Mouse (Mus musculus) MEL (cell line): Measurements from ENCODE around the gene Sfmbt2. TPM values are rescaled to one million over a fixed set of nuclear protein-coding genes. Genes with fewer than 3 reads are reported as not detected.

ENCODE experiments used
- DNase-seq: peaks from one replicate; pipeline ENCODE4 v3.0.0; 2011; ENCODE audit warnings: low read depth, low spot score
- H3K27ac ChIP-seq: 2 replicates; pipeline ENCODE4 v1.5.1; 2012; ENCODE audit warnings: low read depth, mild to moderate bottlenecking, control low read depth, low read length, moderate library complexity; ENCODE audit not compliant: control insufficient read depth
- H3K27me3 ChIP-seq, 2 experiments: fragments of 150-350 bp in 1 of 2; sonication (generic) in 1 of 2; 2 replicates each; pipeline ENCODE4 v1.6.1; 2012; ENCODE audit warnings: low read length in 2 of 2, mild to moderate bottlenecking in 2 of 2, improper control_type of control experiment in 1 of 2, moderate library complexity in 1 of 2; ENCODE audit not compliant: insufficient read depth in 2 of 2, control insufficient read depth in 1 of 2
- H3K36me3 ChIP-seq, 2 experiments: 2 replicates each; pipeline ENCODE4 v1.6.1; 2012 to 2014; ENCODE audit warnings: low read length in 2 of 2, improper control_type of control experiment in 1 of 2, inconsistent platforms in 1 of 2, mild to moderate bottlenecking in 1 of 2; ENCODE audit not compliant: insufficient read depth in 2 of 2, control insufficient read depth in 1 of 2
- H3K4me1 ChIP-seq, 2 experiments: fragments of 150-350 bp in 1 of 2; sonication (generic) in 1 of 2; 2 replicates each; pipeline ENCODE4 v1.6.1; 2012; ENCODE audit warnings: low read length in 2 of 2, improper control_type of control experiment in 1 of 2, mild to moderate bottlenecking in 1 of 2; ENCODE audit not compliant: insufficient read depth in 2 of 2, control insufficient read depth in 1 of 2
- H3K4me3 ChIP-seq, 2 experiments: fragments of 150-350 bp in 1 of 2; sonication (generic) in 1 of 2; 2 replicates each; pipeline ENCODE4 v1.5.1; 2012; ENCODE audit warnings: low read depth in 2 of 2, low read length in 2 of 2, mild to moderate bottlenecking in 2 of 2, moderate library complexity in 2 of 2, control low read depth in 1 of 2, improper control_type of control experiment in 1 of 2; ENCODE audit not compliant: control insufficient read depth in 1 of 2, insufficient read depth in 1 of 2
- H3K79me2 ChIP-seq: 2 replicates; pipeline ENCODE4 v1.6.1; 2012; ENCODE audit warnings: mild to moderate bottlenecking, low read length, moderate library complexity; ENCODE audit not compliant: control insufficient read depth, poor library complexity, insufficient read depth
- H3K9ac ChIP-seq: 2 replicates; pipeline ENCODE4 v1.6.1; 2012; ENCODE audit warnings: low read depth, mild to moderate bottlenecking, control low read depth, low read length, moderate library complexity; ENCODE audit not compliant: control insufficient read depth, poor library complexity, severe bottlenecking
- H3K9me3 ChIP-seq: fragments of 150-350 bp; sonication (generic); replicated peaks from 2 replicates; pipeline ENCODE4 v1.6.1; 2012; ENCODE audit warnings: mild to moderate bottlenecking, low read length, improper control_type of control experiment, moderate library complexity; ENCODE audit not compliant: insufficient read depth
- E2F4 ChIP-seq: IDR thresholded peaks from 2 replicates; pipeline ENCODE4 v1.6.1; 2011; ENCODE audit warnings: low read depth, low read length, improper control_type of control experiment, borderline replicate concordance
- ELF1 ChIP-seq: IDR thresholded peaks from 2 replicates; pipeline ENCODE4 v1.6.1; 2014; ENCODE audit warnings: low read depth, mild to moderate bottlenecking, inconsistent platforms, low read length, improper control_type of control experiment, moderate library complexity
- EP300 ChIP-seq, 2 experiments: IDR thresholded peaks; 2 replicates each; pipeline ENCODE4 v1.6.1; 2011; ENCODE audit warnings: improper control_type of control experiment in 2 of 2, low read length in 2 of 2, low read depth in 1 of 2, mild to moderate bottlenecking in 1 of 2
- GABPA ChIP-seq: IDR thresholded peaks from 2 replicates; pipeline ENCODE4 v1.6.1; 2012; ENCODE audit warnings: low read depth, mild to moderate bottlenecking, inconsistent platforms, low read length, improper control_type of control experiment, moderate library complexity
- GATA1 ChIP-seq: IDR thresholded peaks from 2 replicates; pipeline ENCODE4 v1.6.1; 2011; ENCODE audit warnings: low read depth, low read length, improper control_type of control experiment
- HCFC1 ChIP-seq: IDR thresholded peaks from 2 replicates; pipeline ENCODE4 v1.6.1; 2012; ENCODE audit warnings: low read depth, mild to moderate bottlenecking, inconsistent platforms, low read length, improper control_type of control experiment, moderate library complexity
- JUND ChIP-seq: IDR thresholded peaks from 2 replicates; pipeline ENCODE4 v1.6.1; 2011; ENCODE audit warnings: low read depth, mild to moderate bottlenecking, improper control_type of control experiment, low read length
- KAT2A ChIP-seq: conservative IDR thresholded peaks from 2 replicates; pipeline ENCODE4 v1.6.1; 2012; ENCODE audit warnings: low read depth, low read length, improper control_type of control experiment, inconsistent platforms
- MAFK ChIP-seq: IDR thresholded peaks from 2 replicates; pipeline ENCODE4 v1.6.1; 2011; ENCODE audit warnings: low read depth, mild to moderate bottlenecking, low read length, improper control_type of control experiment, borderline replicate concordance
- MAX ChIP-seq: IDR thresholded peaks from 2 replicates; pipeline ENCODE4 v1.6.1; 2011; ENCODE audit warnings: low read length, improper control_type of control experiment
- MAZ ChIP-seq: IDR thresholded peaks from 2 replicates; pipeline ENCODE4 v1.6.1; 2012; ENCODE audit warnings: low read depth, mild to moderate bottlenecking, inconsistent platforms, low read length, improper control_type of control experiment
- MEF2A ChIP-seq: IDR thresholded peaks from 2 replicates; pipeline ENCODE4 v1.6.1; 2014; ENCODE audit warnings: low read depth, mild to moderate bottlenecking, inconsistent platforms, low read length, improper control_type of control experiment; ENCODE audit not compliant: poor library complexity, insufficient replicate concordance, severe bottlenecking; ENCODE audit errors: extremely low read depth
- MYB ChIP-seq: IDR thresholded peaks from 2 replicates; pipeline ENCODE4 v1.6.1; 2011; ENCODE audit warnings: mild to moderate bottlenecking, low read depth, low read length, improper control_type of control experiment
- MYC ChIP-seq: IDR thresholded peaks from 2 replicates; pipeline ENCODE4 v1.6.1; 2011; ENCODE audit warnings: low read depth, mild to moderate bottlenecking, low read length, improper control_type of control experiment, moderate library complexity
- NELFE ChIP-seq: IDR thresholded peaks from 2 replicates; pipeline ENCODE4 v1.6.1; 2011; ENCODE audit warnings: low read depth, low read length, improper control_type of control experiment
- NRF1 ChIP-seq: IDR thresholded peaks from 2 replicates; pipeline ENCODE4 v1.6.1; 2014; ENCODE audit warnings: low read depth, mild to moderate bottlenecking, inconsistent platforms, low read length, improper control_type of control experiment, moderate library complexity; ENCODE audit not compliant: poor library complexity, insufficient read depth, severe bottlenecking
- POLR2AphosphoS2 ChIP-seq: IDR thresholded peaks from 2 replicates; pipeline ENCODE4 v1.6.1; 2011; ENCODE audit warnings: low read length, improper control_type of control experiment
- TAL1 ChIP-seq: IDR thresholded peaks from 2 replicates; pipeline ENCODE4 v1.6.1; 2012; ENCODE audit warnings: mild to moderate bottlenecking, inconsistent platforms, low read length, moderate library complexity, mixed read lengths
- TBP ChIP-seq: IDR thresholded peaks from 2 replicates; pipeline ENCODE4 v1.8.0; 2011; ENCODE audit warnings: low read depth, low read length, improper control_type of control experiment
- UBTF ChIP-seq: IDR thresholded peaks from 2 replicates; pipeline ENCODE4 v1.6.1; 2012; ENCODE audit warnings: low read depth, mild to moderate bottlenecking, inconsistent platforms, low read length, improper control_type of control experiment, moderate library complexity, borderline replicate concordance; ENCODE audit not compliant: insufficient read depth
- USF2 ChIP-seq, 2 experiments: IDR thresholded peaks; 2 replicates each; pipeline ENCODE4 v1.6.1; 2011 to 2012; ENCODE audit warnings: improper control_type of control experiment in 2 of 2, low read length in 2 of 2, borderline replicate concordance in 1 of 2, inconsistent platforms in 1 of 2, low read depth in 1 of 2, mild to moderate bottlenecking in 1 of 2; ENCODE audit not compliant: insufficient read depth in 1 of 2
- ZMIZ1 ChIP-seq: IDR thresholded peaks from 2 replicates; pipeline ENCODE4 v1.6.1; 2012; ENCODE audit warnings: low read depth, mild to moderate bottlenecking, inconsistent platforms, low read length, improper control_type of control experiment, moderate library complexity
- polyA plus RNA-seq, 2 experiments: library from polyadenylated mRNA; stranded (reverse) in 1 of 2; unstranded in 1 of 2; fragments of >175 nt in 1 of 2; fragments of >200 nt in 1 of 2; gene quantifications; 2 replicates each; pipeline versions ENCODE4 v1.2.1 to v1.2.4; 2012; ENCODE audit warnings: low replicate concordance in 2 of 2, low read depth in 1 of 2; ENCODE audit not compliant: insufficient read length in 2 of 2, insufficient read depth in 1 of 2, missing spikeins in 1 of 2
- total RNA-seq: library from RNA; depleted of rRNA; stranded (reverse); fragments of 300-350 nt; gene quantifications from 2 replicates; pipeline ENCODE4 v1.2.3, GENCODE M21; 2012

Gene Sfmbt2
- total and polyA plus RNA-seq, 3 experiments: not detected

DNA sequence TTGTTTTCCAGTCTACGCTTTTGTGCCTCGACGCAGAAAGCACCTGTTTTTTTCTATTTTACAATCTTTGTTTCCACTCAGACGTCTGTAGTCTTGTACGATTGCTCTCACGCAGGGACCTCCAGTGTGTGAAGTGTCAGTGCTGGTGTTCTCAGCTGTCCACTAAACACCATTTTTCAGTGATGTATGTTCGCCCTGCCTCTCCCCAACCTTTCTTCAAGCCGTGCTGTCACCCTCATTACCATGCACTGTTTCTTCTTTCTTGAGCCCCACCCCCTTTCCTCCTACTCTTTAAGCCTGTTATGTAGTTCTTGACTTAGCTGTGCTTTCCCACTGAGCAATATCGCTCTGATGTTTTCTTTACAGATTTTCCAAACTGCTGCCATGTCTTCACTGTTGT is 67.0 kb downstream of the Sfmbt2 start:
- no peak for DNase-seq
- H3K27ac ChIP-seq: no peak overlapping the region
- H3K9me3 ChIP-seq: no peaks in the 10 kb centered on the region
- TF ChIP-seq NRF1: no peak
- no peak for TF ChIP-seq HCFC1
- TF ChIP-seq E2F4: no peak
- TF ChIP-seq JUND: no peak
- TF ChIP-seq ZMIZ1: no peak
- no peak for TF ChIP-seq UBTF
- TF ChIP-seq POLR2AphosphoS2: no peak
- no peak for TF ChIP-seq MAX
- no peak for TF ChIP-seq MEF2A
- TF ChIP-seq ELF1: no peak
- TF ChIP-seq MAZ: no peak
- TF ChIP-seq USF2 (IDR thresholded peaks at IDR 0.05; ENCODE audit: borderline replicate concordance in 1 of 2, insufficient read depth in 1 of 2, low read depth in 1 of 2, low read length in 2 of 2): no peak
- TF ChIP-seq NELFE: no peak
- no peak for TF ChIP-seq KAT2A
- TF ChIP-seq GATA1: no peak
- no peak for TF ChIP-seq MAFK
- TF ChIP-seq TBP: no peak
- no peak for TF ChIP-seq GABPA
- TF ChIP-seq, all 39 proteins: peak for 0
- Histone ChIP-seq H3K4me1 (no peaks in the 10 kb centered on the region), H3K79me2 (no peaks in the 10 kb centered on the region), H3K9ac (no peak overlapping the region), H3K27me3 (no peaks in the 10 kb centered on the region), H3K36me3 (no peaks in the 10 kb centered on the region), H3K4me3 (no peak overlapping the region)

- H3K9me3 ChIP-seq: no peaks in the 10 kb centered on the region
- H3K36me3 ChIP-seq: no peaks in the 10 kb centered on the region
- no peak overlapping the region for H3K9ac ChIP-seq
- no peak overlapping the region for H3K27ac ChIP-seq
- no peak for TF ChIP-seq MAFK
- TF ChIP-seq EP300 (IDR thresholded peaks at IDR 0.05; ENCODE audit: low read depth in 1 of 2, low read length in 2 of 2): no peak
- TF ChIP-seq MYB: no peak
- no peak for TF ChIP-seq TAL1
- TF ChIP-seq MYC: no peak
- no peaks in the 10 kb centered on the region for H3K4me1 ChIP-seq
- H3K4me3 ChIP-seq: no peak overlapping the region
- no peak for DNase-seq
- no peaks in the 10 kb centered on the region for H3K79me2 ChIP-seq
- no peaks in the 10 kb centered on the region for H3K27me3 ChIP-seq
These were observed 71.5 kb downstream of the Sfmbt2 start for GRCm38 (mm10) chr2:10441811-10442210.
